Mouse (Mus musculus): ENCODE data around the gene Trappc6a. TPM values are rescaled to one million over a fixed set of nuclear protein-coding genes. Genes with fewer than 3 reads are reported as not detected.

Gene Trappc6a
- polyA plus RNA-seq, 2 experiments: 58.0 to 79.8 TPM

GRCm38 (mm10) chr7:19561765-19562642 lies 53.8 kb downstream of the Trappc6a start:
- peak overlapping the region; percentile 62 for H3K4me2 ChIP-seq (replicated peaks; ENCODE audit: low read depth, low read length, severe bottlenecking)
- H3K4me3 ChIP-seq (replicated peaks; ENCODE audit: low read length): peak overlapping the region; percentile 80
- peaks cover 25% of the 10 kb centered on the region for H3K4me1 ChIP-seq (ENCODE audit: control insufficient read depth, insufficient read depth, low read length)
- peaks cover 19% of the 10 kb centered on the region for H3K36me3 ChIP-seq (ENCODE audit: control insufficient read depth, insufficient read depth, low read length)
- peak; percentile 92 for ATAC-seq (ENCODE audit: low FRiP score, low read depth)
- H3K27me3 ChIP-seq (ENCODE audit: control insufficient read depth, insufficient read depth, low read length): no peaks in the 10 kb centered on the region
- WGBS: under 1% methylated on average over 102 of the region's 102 CpGs
- TF ChIP-seq POLR2A (IDR thresholded peaks at IDR 0.05; ENCODE audit: borderline replicate concordance, extremely low read depth, insufficient read depth, insufficient read length): peak; percentile 53; the same call in 1 of the 2 replicates
- H3K9me3 ChIP-seq (ENCODE audit: control insufficient read depth, low read length): no peaks in the 10 kb centered on the region
- H3K9ac ChIP-seq (ENCODE audit: low read depth, low read length, severe bottlenecking): peak overlapping the region; percentile 95
- peak; percentile 98 for DNase-seq (ENCODE audit: low spot score)
- H3K27ac ChIP-seq (replicated peaks; ENCODE audit: low read depth, low read length): peak overlapping the region; percentile 94

GRCm38 (mm10) chr7:19562643-19563410 lies 54.6 kb downstream of the Trappc6a start, which contains the start of gene Ppp1r37:
Ppp1r37 (minus strand) TSS chr7:19563076.
- no peak for TF ChIP-seq POLR2A (IDR thresholded peaks at IDR 0.05; ENCODE audit: borderline replicate concordance, extremely low read depth, insufficient read depth, insufficient read length)
- H3K9me3 ChIP-seq (ENCODE audit: control insufficient read depth, low read length): no peaks in the 10 kb centered on the region
- peaks cover 25% of the 10 kb centered on the region for H3K4me1 ChIP-seq (ENCODE audit: control insufficient read depth, insufficient read depth, low read length)
- ATAC-seq (ENCODE audit: low FRiP score, low read depth) (peak; percentile 18; the same call in 1 of the 2 replicates), DNase-seq (ENCODE audit: low spot score) (no peak)
- H3K9ac ChIP-seq (ENCODE audit: low read depth, low read length, severe bottlenecking): peak within 1 kb of the TSS; percentile 95
- H3K27ac ChIP-seq (replicated peaks; ENCODE audit: low read depth, low read length): peak within 1 kb of the TSS; percentile 94
- peak within 1 kb of the TSS; percentile 62 for H3K4me2 ChIP-seq (replicated peaks; ENCODE audit: low read depth, low read length, severe bottlenecking)
- peaks cover 19% of the 10 kb centered on the region for H3K36me3 ChIP-seq (ENCODE audit: control insufficient read depth, insufficient read depth, low read length)
- 1% methylated on average over 19 of the region's 19 CpGs for WGBS
- H3K27me3 ChIP-seq (ENCODE audit: control insufficient read depth, insufficient read depth, low read length): no peaks in the 10 kb centered on the region
- peak within 1 kb of the TSS; percentile 80 for H3K4me3 ChIP-seq (replicated peaks; ENCODE audit: low read length)

- Histone ChIP-seq H3K36me3 (ENCODE audit: control insufficient read depth, insufficient read depth, low read length) (peaks cover 21% of the 10 kb centered on the region), H3K27ac (replicated peaks; ENCODE audit: low read depth, low read length) (no peak overlapping the region), H3K9me3 (ENCODE audit: control insufficient read depth, low read length) (no peaks in the 10 kb centered on the region), H3K4me3 (replicated peaks; ENCODE audit: low read length) (no peak overlapping the region), H3K9ac (ENCODE audit: low read depth, low read length, severe bottlenecking) (no peak overlapping the region), H3K27me3 (ENCODE audit: control insufficient read depth, insufficient read depth, low read length) (no peaks in the 10 kb centered on the region), H3K4me2 (replicated peaks; ENCODE audit: low read depth, low read length, severe bottlenecking) (no peak overlapping the region), H3K4me1 (ENCODE audit: control insufficient read depth, insufficient read depth, low read length) (peaks cover 23% of the 10 kb centered on the region)
- TF ChIP-seq POLR2A (IDR thresholded peaks at IDR 0.05; ENCODE audit: borderline replicate concordance, extremely low read depth, insufficient read depth, insufficient read length): no peak
- 81% methylated on average over 3 of the region's 3 CpGs for WGBS
- no peak for ATAC-seq (ENCODE audit: low FRiP score, low read depth)
- DNase-seq (ENCODE audit: low spot score): no peak
Observed at GRCm38 (mm10) chr7:19563884-19564283, 55.7 kb downstream of the Trappc6a start.

- H3K4me1 ChIP-seq (ENCODE audit: control insufficient read depth, insufficient read depth, low read length): peaks cover 17% of the 10 kb centered on the region
- no peaks in the 10 kb centered on the region for H3K9me3 ChIP-seq (ENCODE audit: control insufficient read depth, low read length)
- ATAC-seq (ENCODE audit: low FRiP score, low read depth) (no peak), DNase-seq (ENCODE audit: low spot score) (no peak)
- no peak overlapping the region for H3K9ac ChIP-seq (ENCODE audit: low read depth, low read length, severe bottlenecking)
- no peak overlapping the region for H3K4me2 ChIP-seq (replicated peaks; ENCODE audit: low read depth, low read length, severe bottlenecking)
- H3K36me3 ChIP-seq (ENCODE audit: control insufficient read depth, insufficient read depth, low read length): peaks cover 26% of the 10 kb centered on the region
- H3K27ac ChIP-seq (replicated peaks; ENCODE audit: low read depth, low read length): no peak overlapping the region
- H3K27me3 ChIP-seq (ENCODE audit: control insufficient read depth, insufficient read depth, low read length): no peaks in the 10 kb centered on the region
- no peak for TF ChIP-seq POLR2A (IDR thresholded peaks at IDR 0.05; ENCODE audit: borderline replicate concordance, extremely low read depth, insufficient read depth, insufficient read length)
- no peak overlapping the region for H3K4me3 ChIP-seq (replicated peaks; ENCODE audit: low read length)
- 88% methylated on average over 4 of the region's 4 CpGs for WGBS
Observed at GRCm38 (mm10) chr7:19564455-19564854, 56.3 kb downstream of the Trappc6a start.

Other genes with a start within 250 kb of the Trappc6a start
- gene Vasp, start 236.6 kb upstream of the Trappc6a start, polyA plus RNA-seq (2012; rRNA removed): 126 and 169 TPM in 2 replicates
- 66.7 and 67.0 TPM in 2 replicates for gene Vasp, start 236.6 kb upstream of the Trappc6a start, polyA plus RNA-seq (2014; fragmentation: Nextera tagmentation; extraction: Ambion mirVana)
- not detected in 2 replicates for gene Ppm1n, start 228.3 kb upstream of the Trappc6a start, polyA plus RNA-seq (2012; rRNA removed)
- not detected in 2 replicates for gene Ppm1n, start 228.3 kb upstream of the Trappc6a start, polyA plus RNA-seq (2014; fragmentation: Nextera tagmentation; extraction: Ambion mirVana)
- 44.3 and 59.4 TPM in 2 replicates for gene Rtn2, start 225.8 kb upstream of the Trappc6a start, polyA plus RNA-seq (2012; rRNA removed)
- gene Rtn2, start 225.8 kb upstream of the Trappc6a start, polyA plus RNA-seq (2014; fragmentation: Nextera tagmentation; extraction: Ambion mirVana): 22.5 and 30.6 TPM in 2 replicates
- 0.69 and 0.88 TPM in 2 replicates for gene Fosb, start 198.3 kb upstream of the Trappc6a start, polyA plus RNA-seq (2012; rRNA removed)
- gene Fosb, start 198.3 kb upstream of the Trappc6a start, polyA plus RNA-seq (2014; fragmentation: Nextera tagmentation; extraction: Ambion mirVana): 0.14 and 0.28 TPM in 2 replicates
- gene Ercc1, start 163.6 kb upstream of the Trappc6a start, polyA plus RNA-seq (2012; rRNA removed): 72.3 and 93.5 TPM in 2 replicates
- gene Ercc1, start 163.6 kb upstream of the Trappc6a start, polyA plus RNA-seq (2014; fragmentation: Nextera tagmentation; extraction: Ambion mirVana): 74.3 and 86.1 TPM in 2 replicates
- gene Cd3eap, start 148.9 kb upstream of the Trappc6a start, polyA plus RNA-seq (2012; rRNA removed): 13.7 and 19.4 TPM in 2 replicates
- 25.2 and 28.7 TPM in 2 replicates for gene Cd3eap, start 148.9 kb upstream of the Trappc6a start, polyA plus RNA-seq (2014; fragmentation: Nextera tagmentation; extraction: Ambion mirVana)
- 33.8 and 39.3 TPM in 2 replicates for gene Ppp1r13l, start 148.6 kb upstream of the Trappc6a start, polyA plus RNA-seq (2012; rRNA removed)
- 15.3 and 16.8 TPM in 2 replicates for gene Ppp1r13l, start 148.6 kb upstream of the Trappc6a start, polyA plus RNA-seq (2014; fragmentation: Nextera tagmentation; extraction: Ambion mirVana)
- gene Ercc2, start 126.4 kb upstream of the Trappc6a start, polyA plus RNA-seq (2012; rRNA removed): 58.1 and 73.8 TPM in 2 replicates
- gene Ercc2, start 126.4 kb upstream of the Trappc6a start, polyA plus RNA-seq (2014; fragmentation: Nextera tagmentation; extraction: Ambion mirVana): 11.3 and 12.6 TPM in 2 replicates
- gene Klc3, start 104.3 kb upstream of the Trappc6a start, polyA plus RNA-seq (2012; rRNA removed): 11.5 and 12.8 TPM in 2 replicates
- 12.5 and 15.2 TPM in 2 replicates for gene Klc3, start 104.3 kb upstream of the Trappc6a start, polyA plus RNA-seq (2014; fragmentation: Nextera tagmentation; extraction: Ambion mirVana)
- gene Ckm, start 103.6 kb upstream of the Trappc6a start, polyA plus RNA-seq (2012; rRNA removed): 89.9 and 125 TPM in 2 replicates
- 35.4 and 91.5 TPM in 2 replicates for gene Ckm, start 103.6 kb upstream of the Trappc6a start, polyA plus RNA-seq (2014; fragmentation: Nextera tagmentation; extraction: Ambion mirVana)
- gene Mark4, start 49.6 kb upstream of the Trappc6a start, polyA plus RNA-seq (2012; rRNA removed): 34.8 and 39.8 TPM in 2 replicates
- 11.5 and 13.3 TPM in 2 replicates for gene Mark4, start 49.6 kb upstream of the Trappc6a start, polyA plus RNA-seq (2014; fragmentation: Nextera tagmentation; extraction: Ambion mirVana)
- 3.5 and 4.9 TPM in 2 replicates for gene Exoc3l2, start 45.1 kb upstream of the Trappc6a start, polyA plus RNA-seq (2012; rRNA removed)
- gene Exoc3l2, start 45.1 kb upstream of the Trappc6a start, polyA plus RNA-seq (2014; fragmentation: Nextera tagmentation; extraction: Ambion mirVana): 1.6 and 1.9 TPM in 2 replicates
- gene Bloc1s3, start within 50 bp of the Trappc6a start, polyA plus RNA-seq (2012; rRNA removed): 6.2 and 8.8 TPM in 2 replicates
- 1.2 and 1.3 TPM in 2 replicates for gene Bloc1s3, start within 50 bp of the Trappc6a start, polyA plus RNA-seq (2014; fragmentation: Nextera tagmentation; extraction: Ambion mirVana)
- gene Nkpd1, start 9.4 kb downstream of the Trappc6a start, polyA plus RNA-seq (2012; rRNA removed): 0.29 and 0.36 TPM in 2 replicates
- 0.17 and 0.22 TPM in 2 replicates for gene Nkpd1, start 9.4 kb downstream of the Trappc6a start, polyA plus RNA-seq (2014; fragmentation: Nextera tagmentation; extraction: Ambion mirVana)
- 84.9 and 118 TPM in 2 replicates for gene Ppp1r37, start 54.7 kb downstream of the Trappc6a start, polyA plus RNA-seq (2012; rRNA removed)
- gene Ppp1r37, start 54.7 kb downstream of the Trappc6a start, polyA plus RNA-seq (2014; fragmentation: Nextera tagmentation; extraction: Ambion mirVana): 5.6 and 6.4 TPM in 2 replicates
- gene Zfp296, start 68.9 kb downstream of the Trappc6a start, polyA plus RNA-seq (2012; rRNA removed): 2.2 and 2.7 TPM in 2 replicates
- gene Zfp296, start 68.9 kb downstream of the Trappc6a start, polyA plus RNA-seq (2014; fragmentation: Nextera tagmentation; extraction: Ambion mirVana): 0.68 and 1.8 TPM in 2 replicates
- gene Gemin7, start 69.2 kb downstream of the Trappc6a start, polyA plus RNA-seq (2012; rRNA removed): 70.6 and 75.8 TPM in 2 replicates
- 171 TPM in 2 replicates for gene Gemin7, start 69.2 kb downstream of the Trappc6a start, polyA plus RNA-seq (2014; fragmentation: Nextera tagmentation; extraction: Ambion mirVana)
- 174 and 235 TPM in 2 replicates for gene Clasrp, start 96.1 kb downstream of the Trappc6a start, polyA plus RNA-seq (2012; rRNA removed)
- 46.5 and 57.5 TPM in 2 replicates for gene Clasrp, start 96.1 kb downstream of the Trappc6a start, polyA plus RNA-seq (2014; fragmentation: Nextera tagmentation; extraction: Ambion mirVana)
- gene Relb, start 121.0 kb downstream of the Trappc6a start, polyA plus RNA-seq (2012; rRNA removed): 13.4 and 15.7 TPM in 2 replicates
- 9.8 and 10.5 TPM in 2 replicates for gene Relb, start 121.0 kb downstream of the Trappc6a start, polyA plus RNA-seq (2014; fragmentation: Nextera tagmentation; extraction: Ambion mirVana)
- gene Clptm1, start 156.6 kb downstream of the Trappc6a start, polyA plus RNA-seq (2012; rRNA removed): 68.8 and 85.9 TPM in 2 replicates
- gene Clptm1, start 156.6 kb downstream of the Trappc6a start, polyA plus RNA-seq (2014; fragmentation: Nextera tagmentation; extraction: Ambion mirVana): 90.2 and 95.4 TPM in 2 replicates
- 1.2 and 1.4 TPM in 2 replicates for gene Apoc2, start 169.5 kb downstream of the Trappc6a start, polyA plus RNA-seq (2012; rRNA removed)
- gene Apoc2, start 169.5 kb downstream of the Trappc6a start, polyA plus RNA-seq (2014; fragmentation: Nextera tagmentation; extraction: Ambion mirVana): 1.5 TPM in 1 of 2 replicates, not detected in the other
- not detected in 2 replicates for gene Gm44805, start 173.0 kb downstream of the Trappc6a start, polyA plus RNA-seq (2012; rRNA removed)
- not detected in 2 replicates for gene Gm44805, start 173.0 kb downstream of the Trappc6a start, polyA plus RNA-seq (2014; fragmentation: Nextera tagmentation; extraction: Ambion mirVana)
- gene Apoc4, start 173.1 kb downstream of the Trappc6a start, polyA plus RNA-seq (2012; rRNA removed): 0.14 TPM in 1 of 2 replicates, not detected in the other
- not detected in 2 replicates for gene Apoc4, start 173.1 kb downstream of the Trappc6a start, polyA plus RNA-seq (2014; fragmentation: Nextera tagmentation; extraction: Ambion mirVana)
- gene Apoc1, start 184.3 kb downstream of the Trappc6a start, polyA plus RNA-seq (2012; rRNA removed): 9.1 and 16.4 TPM in 2 replicates
- 30.7 and 36.5 TPM in 2 replicates for gene Apoc1, start 184.3 kb downstream of the Trappc6a start, polyA plus RNA-seq (2014; fragmentation: Nextera tagmentation; extraction: Ambion mirVana)
- gene Apoe, start 190.8 kb downstream of the Trappc6a start, polyA plus RNA-seq (2012; rRNA removed): 365 and 376 TPM in 2 replicates
- 413 and 469 TPM in 2 replicates for gene Apoe, start 190.8 kb downstream of the Trappc6a start, polyA plus RNA-seq (2014; fragmentation: Nextera tagmentation; extraction: Ambion mirVana)
- 101 and 123 TPM in 2 replicates for gene Tomm40, start 207.0 kb downstream of the Trappc6a start, polyA plus RNA-seq (2012; rRNA removed)
- 124 and 129 TPM in 2 replicates for gene Tomm40, start 207.0 kb downstream of the Trappc6a start, polyA plus RNA-seq (2014; fragmentation: Nextera tagmentation; extraction: Ambion mirVana)
- 58.9 and 72.1 TPM in 2 replicates for gene Nectin2, start 242.1 kb downstream of the Trappc6a start, polyA plus RNA-seq (2012; rRNA removed)
- gene Nectin2, start 242.1 kb downstream of the Trappc6a start, polyA plus RNA-seq (2014; fragmentation: Nextera tagmentation; extraction: Ambion mirVana): 71.3 and 80.8 TPM in 2 replicates

Measured in limb, embryonic 14.5 days (tissue).